Mouse (Mus musculus): ENCODE results near the gene Col10a1.
"Not testable (repeated sequence)": the region's sequence is repeated elsewhere in the genome, so short reads cannot be mapped to it uniquely, and the experiment has no call there.

The Col10a1 gene

GRCm38 (mm10) chr10:34389681-34390080 is at the start of gene Col10a1:
Col10a1 (plus strand) TSS chr10:34389981.
- ChIA-PET CTCF (interaction anchor here in 1 of 4 experiments (0.5 kb wide), 1 partner anchor 293 kb away, joined by 4 read pairs; the partner anchor contains the start of gene Calhm5), POLR2A (no interaction called here)

- ChIA-PET POLR2A (no interaction called here), CTCF (no interaction called here)
Observed at GRCm38 (mm10) chr10:34341014-34341413, 48.8 kb upstream of the Col10a1 start.

- CTCF ChIA-PET = interaction anchor here in 1 of 4 experiments (1.2 kb wide), 1 partner anchor 14 kb away, joined by 4 read pairs; no protein-coding TSS in a partner anchor
- POLR2A ChIA-PET = no interaction called here
Observed at GRCm38 (mm10) chr10:34341886-34342285, 47.9 kb upstream of the Col10a1 start.

DNA sequence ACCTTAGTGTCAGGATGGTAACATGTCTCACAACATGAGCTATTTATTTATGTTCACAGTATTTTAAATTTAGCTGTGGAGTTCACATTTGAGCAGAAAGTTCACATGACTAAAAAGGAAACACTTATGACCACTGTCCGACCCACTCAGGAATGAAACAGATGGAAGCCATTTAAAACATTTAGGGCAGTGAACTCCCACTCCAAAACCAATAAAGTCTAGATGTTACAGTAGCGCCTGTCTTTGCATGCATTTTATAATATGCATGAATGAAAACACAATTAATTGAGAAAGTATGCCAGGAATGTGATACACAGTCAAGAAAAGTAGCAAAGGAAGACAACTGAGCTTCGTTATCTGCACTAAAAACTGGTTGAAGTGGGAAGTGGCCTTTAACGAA is 37.6 kb upstream of the Col10a1 start:
- CTCF ChIA-PET = no interaction called here
- POLR2A ChIA-PET = interaction anchor here in 1 of 4 experiments (1.7 kb wide), 1 partner anchor 25 kb away, joined by 3 read pairs; no protein-coding TSS in a partner anchor

DNA sequence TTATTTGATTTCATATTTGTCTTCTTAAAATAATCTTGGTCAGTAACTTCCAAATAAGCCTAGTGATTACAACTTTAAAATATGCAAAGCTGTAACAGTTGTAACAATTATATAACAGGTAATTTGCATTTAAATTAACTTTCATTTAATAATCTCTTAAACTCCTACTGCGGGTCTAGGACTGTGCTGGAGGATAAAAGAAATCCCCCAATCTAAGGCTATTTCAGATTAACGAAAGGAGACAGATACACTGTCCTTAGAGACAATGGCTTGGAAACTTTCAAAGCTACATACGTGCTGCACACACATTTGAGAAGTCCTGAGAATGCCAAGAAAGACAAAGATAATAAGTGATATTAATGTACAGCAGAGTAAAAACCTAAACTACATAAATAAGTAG is 31.5 kb upstream of the Col10a1 start:
- CTCF ChIA-PET = no interaction called here
- POLR2A ChIA-PET = interaction anchor here in 1 of 4 experiments (1.4 kb wide), 1 partner anchor 60 kb away, joined by 4 read pairs; the partner anchor contains the start of gene Nt5dc1

DNA sequence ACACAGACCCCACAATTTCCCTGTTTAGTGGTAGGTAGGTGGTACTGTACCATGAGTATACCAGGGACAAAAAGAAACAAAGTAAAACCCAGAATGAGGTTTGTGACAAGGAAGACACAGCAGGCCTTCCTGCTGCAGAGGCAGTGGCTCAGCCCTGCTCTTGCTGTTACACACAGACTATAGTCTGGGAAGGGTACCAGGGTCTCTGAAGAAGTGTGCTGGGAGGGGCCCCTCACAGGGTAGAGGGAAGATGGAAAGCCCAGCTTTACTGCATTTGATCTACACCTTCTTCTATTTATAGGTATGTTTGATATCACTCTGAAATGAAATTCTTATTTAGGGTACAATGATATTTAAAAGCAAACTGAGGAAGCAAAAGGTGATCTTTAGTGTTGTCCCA is 26.0 kb upstream of the Col10a1 start:
- POLR2A ChIA-PET = no interaction called here
- CTCF ChIA-PET = interaction anchor here in 2 of 4 experiments (0.6 to 0.8 kb wide), 2 partner anchors 18 to 27 kb away, joined by 3 read pairs; no protein-coding TSS in a partner anchor

DNA sequence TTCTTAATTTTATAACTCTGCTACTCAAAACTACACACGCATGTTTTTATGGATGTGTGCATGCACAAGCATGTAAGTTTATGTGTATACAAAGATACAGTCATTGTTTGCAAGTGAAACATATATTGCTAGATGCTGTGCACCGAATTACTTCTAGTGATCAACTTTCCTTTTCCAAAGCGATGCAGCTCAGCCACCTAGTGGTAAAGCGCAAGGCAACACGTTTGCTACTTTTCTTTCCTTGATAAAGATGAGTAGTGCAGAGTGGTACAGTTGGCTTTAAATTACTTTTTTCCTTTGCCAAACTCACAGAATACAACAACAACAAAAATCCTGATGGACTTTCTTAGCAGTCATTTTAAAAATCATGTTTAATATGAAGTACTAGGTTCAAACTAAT is 21.6 kb upstream of the Col10a1 start:
- POLR2A ChIA-PET = no interaction called here
- CTCF ChIA-PET = interaction anchor here in 2 of 4 experiments (0.5 to 0.8 kb wide), 2 partner anchors 16 to 21 kb away, joined by 3 read pairs; no protein-coding TSS in a partner anchor

DNA sequence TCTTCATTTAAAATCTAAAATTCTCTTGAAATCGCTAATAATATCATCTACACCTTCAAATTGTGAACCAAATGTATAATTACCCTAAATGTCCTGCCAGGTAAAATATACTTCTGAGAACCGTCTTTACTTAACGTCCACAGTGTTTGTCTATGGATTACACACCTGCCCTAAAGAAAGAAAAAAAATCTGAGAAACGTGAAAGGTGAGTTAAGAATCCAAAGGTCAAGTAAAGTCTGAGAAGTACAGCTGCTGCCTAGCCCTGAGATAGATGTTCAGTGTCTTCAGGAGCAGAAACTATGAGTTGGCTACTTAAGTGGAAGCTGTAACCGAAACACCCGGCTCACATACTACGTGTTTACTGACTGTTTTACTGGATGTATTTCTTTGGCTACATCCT is 16.4 kb upstream of the Col10a1 start:
- CTCF ChIA-PET = interaction anchor here in 1 of 4 experiments (0.8 kb wide), 1 partner anchor 277 kb away, joined by 3 read pairs; the partner anchor contains the start of gene Calhm5
- POLR2A ChIA-PET = no interaction called here

DNA sequence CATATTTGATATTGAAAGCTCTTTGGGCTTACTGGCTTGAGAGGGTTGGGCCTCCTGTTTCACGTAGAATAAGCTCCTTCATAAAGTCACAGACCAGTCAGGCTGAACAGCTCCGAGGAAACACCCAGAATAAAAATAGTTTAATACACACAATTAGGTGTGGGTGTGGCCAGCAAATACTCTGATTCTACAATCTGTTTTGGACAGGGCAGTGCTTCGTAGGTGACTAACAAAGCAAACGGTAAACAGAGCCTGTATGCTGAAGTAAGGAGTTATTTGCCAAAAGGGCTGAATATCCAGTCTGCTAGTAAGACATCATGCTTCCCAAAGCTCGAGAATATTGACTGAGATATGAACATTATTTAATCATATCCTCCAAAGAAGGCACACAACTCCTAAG is 4.1 kb upstream of the Col10a1 start:
- CTCF ChIA-PET = no interaction called here
- POLR2A ChIA-PET = interaction anchor here in 1 of 4 experiments (0.7 to 1.0 kb wide), 2 partner anchors 9 to 27 kb away, joined by 3 read pairs; no protein-coding TSS in a partner anchor

DNA sequence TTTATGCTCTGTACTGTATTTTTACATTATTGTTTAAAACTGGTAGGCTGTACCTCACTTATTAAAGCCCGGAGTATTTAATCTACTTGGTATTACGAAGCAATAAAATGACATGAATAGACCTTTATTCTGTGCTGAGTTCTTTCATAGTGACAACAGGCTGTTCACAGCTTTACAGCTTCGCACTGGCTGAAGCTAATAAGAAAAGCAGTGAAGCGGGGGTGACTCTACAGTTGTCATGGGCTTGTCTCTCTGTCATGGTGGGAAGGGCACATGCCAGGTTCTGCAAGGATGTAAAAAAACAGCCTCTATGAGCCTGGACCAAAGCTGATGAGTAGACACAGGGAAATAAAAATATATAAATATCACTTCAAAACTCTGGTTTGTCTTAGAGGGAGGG is 7.2 kb downstream of the Col10a1 start:
- POLR2A ChIA-PET = no interaction called here
- CTCF ChIA-PET = no interaction called here

DNA sequence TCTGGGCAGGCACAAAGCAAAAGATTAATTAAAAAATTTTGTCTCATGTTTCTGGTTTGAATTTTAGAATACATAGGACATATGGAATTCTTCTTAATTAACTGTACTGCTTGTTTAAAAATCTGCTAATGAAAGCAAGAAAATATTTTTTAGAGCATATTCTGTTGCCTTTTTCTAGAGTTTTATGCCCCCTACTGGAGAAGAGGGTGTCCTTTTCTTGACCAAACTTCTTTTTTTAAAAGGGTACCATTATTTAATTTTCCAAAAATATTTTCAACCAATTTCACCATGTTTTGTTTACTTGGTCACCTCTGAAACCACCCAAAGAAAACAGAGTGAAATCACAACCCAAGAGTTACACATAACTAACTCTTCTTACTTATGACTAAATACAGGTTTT is 9.5 kb downstream of the Col10a1 start:
- CTCF ChIA-PET = no interaction called here
- POLR2A ChIA-PET = no interaction called here

GRCm38 (mm10) chr10:34418204-34418756 is 28.5 kb downstream of the Col10a1 start, which contains the start of gene Nt5dc1:
Nt5dc1 (minus strand) TSS chr10:34418552.
- CTCF ChIA-PET = interaction anchor here in 1 of 4 experiments (1.0 kb wide), 1 partner anchor 13 kb away, joined by 3 read pairs; no protein-coding TSS in a partner anchor
- POLR2A ChIA-PET = interaction anchor here (0.5 to 1.6 kb wide), 36 partner anchors 9 to 322 kb away, joined by 3 to 11 read pairs (median 4); partner anchors contain the start of genes Tspyl4 (in 3 of the 4), Frk (in 2 of the 4), Tspyl1 (in 2 of the 4) and Calhm5 (in 1 of the 4)

GRCm38 (mm10) chr10:34418794-34419193 is 29.0 kb downstream of the Col10a1 start:
- CTCF ChIA-PET = interaction anchor here in 1 of 4 experiments (1.0 kb wide), 1 partner anchor 13 kb away, joined by 3 read pairs; no protein-coding TSS in a partner anchor

DNA sequence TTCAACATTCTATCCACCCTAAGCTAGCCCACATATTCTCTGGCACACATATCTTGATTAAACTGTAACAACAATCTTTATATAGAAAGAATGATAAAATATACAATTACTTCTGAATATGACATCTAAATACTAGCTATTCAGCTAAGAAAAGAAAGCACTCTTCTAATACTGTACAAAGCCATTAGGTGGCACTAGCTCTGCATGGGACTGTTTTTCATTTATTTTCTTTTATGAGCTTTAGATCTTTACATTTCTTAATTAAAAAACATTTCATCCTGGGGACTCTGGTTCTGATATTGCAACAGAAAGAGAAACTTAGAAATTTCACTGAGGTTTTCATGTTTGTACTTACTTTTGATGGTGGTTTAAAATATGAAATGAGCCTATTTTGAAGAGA is 42.0 kb downstream of the Col10a1 start:
- ChIA-PET CTCF (interaction anchor here in 3 of 4 experiments (0.6 to 1.7 kb wide), 4 partner anchors 9 to 206 kb away, joined by 3 read pairs; partner anchors contain the start of gene Nt5dc1 (in 1 of the 3)), POLR2A (interaction anchor here in 2 of 4 experiments (1.8 to 3.8 kb wide), 2 partner anchors 13 kb away, joined by 5 to 10 read pairs; partner anchors contain the start of gene Nt5dc1 (in 2 of the 2))

More at GRCm38 (mm10) chr10:34418794-34419193, 29.0 kb downstream of the Col10a1 start:
- POLR2A ChIA-PET = interaction anchor here (0.5 to 1.6 kb wide), 35 partner anchors 9 to 322 kb away, joined by 3 to 11 read pairs (median 4); partner anchors contain the start of genes Tspyl4 (in 3 of the 4), Frk (in 2 of the 4), Tspyl1 (in 2 of the 4) and Calhm5 (in 1 of the 4)

DNA sequence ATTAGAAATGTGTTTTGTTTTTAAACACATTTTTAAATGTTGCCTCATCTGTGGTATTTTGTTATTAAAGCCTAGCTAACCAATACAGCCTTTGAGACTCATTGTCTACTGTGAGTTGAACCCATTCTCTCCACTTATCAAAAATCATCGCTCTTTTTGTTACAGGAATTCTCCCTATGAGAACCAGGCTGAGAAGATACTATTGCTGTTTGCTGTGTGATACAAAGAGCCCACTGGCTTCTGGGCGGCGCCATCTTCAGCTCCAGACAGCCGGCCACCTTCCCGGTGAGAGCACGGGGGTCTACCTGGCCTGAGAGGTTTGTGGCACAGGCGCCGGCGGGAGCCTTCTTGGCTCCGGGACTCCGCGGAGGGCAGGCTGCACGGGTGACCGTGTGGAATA is 44.4 kb downstream of the Col10a1 start:
- POLR2A ChIA-PET = interaction anchor here in 2 of 4 experiments (2.6 to 3.8 kb wide), 2 partner anchors 16 kb away, joined by 10 to 11 read pairs; partner anchors contain the start of gene Nt5dc1 (in 2 of the 2)
- CTCF ChIA-PET = not testable (repeated sequence)

Measured in embryonic stem cell, embryonic (primary cell).